ENCODE assay signal across 25 mouse cellular contexts in genomic region chr9:94628948-94629347, GRCm38 (mm10).
"Had no signal": no experiment of that assay in that cellular context is flagged by ENCODE, and none has a peak within 500 bp of the region (broad histone marks: within the 10 kb centered on the region; RNA-seq: fewer than 3 reads in every experiment).

No protein-coding gene starts in this region.

- DNase-seq: gastrocnemius, adult 2 months; gastrocnemius, postnatal 10 days; gastrocnemius, postnatal 25 days; heart, postnatal 10 days; heart, postnatal 4 days; kidney, adult 18-20 months; kidney, adult 8-10 months; kidney, postnatal 10 days; kidney, postnatal 25 days; kidney, postnatal 4 days; liver; liver, embryonic 13.5 days had no signal

- H3K36me3 ChIP-seq: heart, embryonic 10.5 days; heart, embryonic 12.5 days; hindbrain, embryonic 10.5 days; hindbrain, embryonic 12.5 days; intestine, embryonic 15.5 days; limb, embryonic 13.5 days; liver, embryonic 13.5 days had no signal

- H3K4me3 ChIP-seq: gastrocnemius, adult 2 months; heart, embryonic 10.5 days; heart, embryonic 12.5 days; hindbrain, embryonic 10.5 days; hindbrain, embryonic 12.5 days; intestine, embryonic 15.5 days; layer of hippocampus, adult 2 months; left cerebral cortex, adult 2 months; limb, embryonic 13.5 days; liver, embryonic 13.5 days had no signal

- ATAC-seq: hindbrain, embryonic 16.5 days; inflammation-experienced regulatory T-cells, adult 6 months; intestine, embryonic 15.5 days; intestine, postnatal 0 days had no signal

- H3K9ac ChIP-seq: heart, embryonic 12.5 days; hindbrain, embryonic 12.5 days; hindbrain, embryonic 14.5 days; intestine, embryonic 15.5 days; limb, embryonic 13.5 days; liver, embryonic 13.5 days had no signal

- H3K27ac ChIP-seq: gastrocnemius, adult 2 months; heart, embryonic 10.5 days; hindbrain, embryonic 10.5 days; hindbrain, embryonic 12.5 days; hindbrain, embryonic 14.5 days; intestine, embryonic 15.5 days; layer of hippocampus, adult 2 months; left cerebral cortex, adult 2 months; limb, embryonic 13.5 days; liver, embryonic 13.5 days had no signal

- H3K4me1 ChIP-seq: heart, embryonic 10.5 days; heart, embryonic 12.5 days; hindbrain, embryonic 10.5 days; hindbrain, embryonic 12.5 days; intestine, embryonic 15.5 days; liver, embryonic 13.5 days had no signal

- H3K9me3 ChIP-seq: heart, embryonic 10.5 days; hindbrain, embryonic 10.5 days; hindbrain, embryonic 12.5 days; intestine, embryonic 15.5 days; liver, embryonic 13.5 days had no signal

- H3K4me2 ChIP-seq: heart, embryonic 12.5 days; hindbrain, embryonic 12.5 days; hindbrain, embryonic 14.5 days; intestine, embryonic 15.5 days; limb, embryonic 13.5 days; liver, embryonic 11.5 days; liver, embryonic 13.5 days had no signal

- H3K27me3 ChIP-seq: heart, embryonic 12.5 days; hindbrain, embryonic 12.5 days; intestine, embryonic 15.5 days; limb, embryonic 13.5 days; liver, embryonic 13.5 days had no signal
